Mouse (Mus musculus) heart, embryonic 15.5 days (tissue): ENCODE results near the gene Oaz1. TPM values are rescaled to one million over a fixed set of nuclear protein-coding genes. Genes with fewer than 3 reads are reported as not detected.

Source experiments
- ATAC-seq: fragments of 200-750 bp; cut with Nextera tagmentation; replicated peaks from 2 replicates; pipeline ENCODE4 v1.8.0; 2017; ENCODE audit warnings: low read depth, moderate TSS enrichment; ENCODE audit not compliant: insufficient number of reproducible peaks, insufficient read depth, low FRiP score
- H3K27ac ChIP-seq: fragments of 300-500 bp; sonication (generic); 2 replicates; pipeline ENCODE4 v1.5.1; 2015; ENCODE audit warnings: mild to moderate bottlenecking, inconsistent platforms
- H3K27me3 ChIP-seq: fragments of 300-500 bp; sonication (generic); 2 replicates; pipeline ENCODE4 v1.6.1; 2015; ENCODE audit warnings: inconsistent platforms
- H3K36me3 ChIP-seq: fragments of 300-500 bp; sonication (generic); 2 replicates; pipeline ENCODE4 v1.6.1; 2015; ENCODE audit warnings: mild to moderate bottlenecking, inconsistent platforms
- H3K4me1 ChIP-seq: fragments of 300-500 bp; sonication (generic); replicated peaks from 2 replicates; pipeline ENCODE4 v1.6.1; 2015; ENCODE audit warnings: inconsistent platforms
- H3K4me2 ChIP-seq: fragments of 300-500 bp; sonication (generic); 2 replicates; pipeline ENCODE4 v1.6.1; 2015; ENCODE audit warnings: inconsistent platforms, mild to moderate bottlenecking, moderate library complexity
- H3K4me3 ChIP-seq: fragments of 300-500 bp; sonication (generic); 2 replicates; pipeline ENCODE4 v1.5.1; 2015; ENCODE audit warnings: mild to moderate bottlenecking, inconsistent platforms
- H3K9ac ChIP-seq: fragments of 300-500 bp; sonication (generic); 2 replicates; pipeline ENCODE4 v1.6.1; 2015; ENCODE audit warnings: mild to moderate bottlenecking, inconsistent platforms
- H3K9me3 ChIP-seq: fragments of 300-500 bp; sonication (generic); replicated peaks from 2 replicates; pipeline ENCODE4 v1.6.1; 2016; ENCODE audit warnings: inconsistent platforms
- WGBS: fragments of 180-500 bp; shearing (Covaris S2); methylation state at CpG from one replicate; pipeline ENCODE4 v1.1.7; 2015; ENCODE audit warnings: mixed read lengths; 5-methylcytosine and 5-hydroxymethylcytosine counted together
- polyA plus RNA-seq: library from polyadenylated mRNA; unstranded; fragments of >200 nt; fragmentation: Nextera tagmentation; extraction: Ambion mirVana; gene quantifications from 2 replicates; pipeline ENCODE4 v1.2.1, GENCODE M21; 2015

Gene Oaz1
- polyA plus RNA-seq, 1 experiment from 2014 or later, result 1,772 TPM

DNA sequence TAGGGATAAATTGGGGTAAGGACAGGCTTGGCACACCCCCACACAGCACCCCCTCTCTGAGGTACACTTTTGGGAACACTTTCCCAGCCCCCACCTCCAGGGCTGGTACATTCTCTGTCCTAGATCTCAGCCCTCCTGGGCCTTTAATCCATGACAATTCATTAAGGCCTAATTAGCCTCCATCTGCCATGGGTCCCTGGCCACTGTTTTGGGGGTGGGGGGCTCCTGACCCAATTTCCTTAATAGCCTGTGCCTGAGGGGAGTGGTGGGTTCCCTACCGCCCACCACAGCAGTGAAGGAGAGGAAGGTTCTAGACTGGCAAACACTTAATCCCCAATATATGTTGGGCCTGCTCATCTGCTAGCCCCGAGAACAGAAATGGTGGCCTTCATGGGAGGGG, 15.2 kb downstream of the Oaz1 start:
- Histone ChIP-seq H3K36me3 (no peaks in the 10 kb centered on the region), H3K9ac (no peak overlapping the region), H3K4me2 (no peak overlapping the region), H3K9me3 (no peaks in the 10 kb centered on the region), H3K4me1 (peaks cover 42% of the 10 kb centered on the region), H3K4me3 (no peak overlapping the region), H3K27ac (no peak overlapping the region), H3K27me3 (peaks cover 55% of the 10 kb centered on the region)
- WGBS, result 75% methylated on average over 2 of the region's 2 CpGs
- no peak for ATAC-seq

DNA sequence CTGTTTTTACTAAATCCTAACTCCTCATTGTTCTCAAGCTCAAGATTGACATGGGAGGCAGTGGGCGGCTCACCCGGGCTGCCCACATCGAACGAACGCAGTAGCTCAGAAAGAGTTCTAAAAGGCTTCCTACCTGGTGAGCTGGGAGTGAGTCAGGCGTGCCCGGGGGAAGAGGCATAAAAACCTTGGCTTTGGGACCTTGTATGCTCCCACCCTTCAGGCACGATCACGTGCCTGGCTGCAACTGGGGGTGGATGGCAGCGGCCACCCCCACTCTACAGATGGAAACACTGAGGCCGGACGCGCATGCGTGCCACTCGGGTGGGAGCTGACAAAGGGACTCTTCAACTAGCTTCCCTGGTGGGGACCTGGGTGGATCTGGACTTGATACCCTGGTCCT, 15.9 kb downstream of the Oaz1 start:
- H3K9me3 ChIP-seq, result no peaks in the 10 kb centered on the region
- ATAC-seq, result no peak
- H3K36me3 ChIP-seq, result no peaks in the 10 kb centered on the region
- H3K27me3 ChIP-seq, result peaks cover 50% of the 10 kb centered on the region
- H3K4me3 ChIP-seq, result no peak overlapping the region
- 78% methylated on average over 15 of the region's 15 CpGs for WGBS
- no peak overlapping the region for H3K9ac ChIP-seq
- H3K4me1 ChIP-seq, result peaks cover 36% of the 10 kb centered on the region
- H3K27ac ChIP-seq, result no peak overlapping the region
- no peak overlapping the region for H3K4me2 ChIP-seq

DNA sequence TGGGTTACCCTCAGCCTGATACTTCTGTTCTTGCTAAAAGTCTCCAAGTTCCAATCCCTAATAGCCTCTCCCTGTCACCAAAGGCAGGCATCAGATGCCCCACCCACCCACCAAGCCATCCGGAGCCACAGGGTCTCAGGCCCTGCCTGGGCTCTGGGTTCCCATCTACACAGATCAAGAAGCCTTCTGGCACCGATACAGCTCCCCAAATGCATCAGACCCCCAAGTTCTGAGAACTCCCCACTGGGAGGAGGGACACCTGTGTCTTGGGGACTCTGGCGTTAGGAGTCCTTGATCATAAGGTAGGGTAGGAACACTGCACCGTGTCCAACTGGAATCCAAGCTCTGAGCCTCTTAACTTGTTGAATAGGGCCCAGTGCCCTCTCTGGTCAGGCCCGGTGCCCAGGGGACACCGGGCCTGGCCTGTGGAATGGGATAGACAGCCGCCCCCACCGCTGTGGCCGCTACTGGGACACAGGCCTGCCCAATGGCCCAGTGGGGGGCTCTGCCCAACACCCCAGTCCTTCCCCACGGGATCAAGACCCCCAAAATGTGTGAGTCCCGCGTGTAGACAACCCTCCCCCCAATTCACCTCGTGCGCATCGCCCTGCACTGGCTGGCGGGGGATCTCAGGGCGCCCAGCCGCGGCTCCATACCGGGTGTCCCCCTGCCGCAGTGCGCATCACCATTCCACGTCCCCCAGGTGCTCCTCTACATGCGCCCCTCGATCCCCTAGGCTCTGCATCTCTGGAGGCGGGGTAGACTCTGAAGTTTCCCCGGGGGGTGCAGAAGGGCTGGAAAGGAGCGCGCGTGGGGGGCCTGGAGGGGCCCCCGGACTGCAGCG, 16.9 kb downstream of the Oaz1 start:
- Histone ChIP-seq H3K27ac (no peak overlapping the region), H3K9ac (peak overlapping the region; percentile 41; the same call in 1 of the 2 replicates), H3K36me3 (no peaks in the 10 kb centered on the region), H3K9me3 (no peaks in the 10 kb centered on the region), H3K27me3 (peaks cover 50% of the 10 kb centered on the region), H3K4me3 (peak overlapping the region; percentile 50), H3K4me1 (peaks cover 28% of the 10 kb centered on the region), H3K4me2 (peak overlapping the region; percentile 85)
- WGBS, result 10% methylated on average over 32 of the region's 32 CpGs
- no peak for ATAC-seq

DNA sequence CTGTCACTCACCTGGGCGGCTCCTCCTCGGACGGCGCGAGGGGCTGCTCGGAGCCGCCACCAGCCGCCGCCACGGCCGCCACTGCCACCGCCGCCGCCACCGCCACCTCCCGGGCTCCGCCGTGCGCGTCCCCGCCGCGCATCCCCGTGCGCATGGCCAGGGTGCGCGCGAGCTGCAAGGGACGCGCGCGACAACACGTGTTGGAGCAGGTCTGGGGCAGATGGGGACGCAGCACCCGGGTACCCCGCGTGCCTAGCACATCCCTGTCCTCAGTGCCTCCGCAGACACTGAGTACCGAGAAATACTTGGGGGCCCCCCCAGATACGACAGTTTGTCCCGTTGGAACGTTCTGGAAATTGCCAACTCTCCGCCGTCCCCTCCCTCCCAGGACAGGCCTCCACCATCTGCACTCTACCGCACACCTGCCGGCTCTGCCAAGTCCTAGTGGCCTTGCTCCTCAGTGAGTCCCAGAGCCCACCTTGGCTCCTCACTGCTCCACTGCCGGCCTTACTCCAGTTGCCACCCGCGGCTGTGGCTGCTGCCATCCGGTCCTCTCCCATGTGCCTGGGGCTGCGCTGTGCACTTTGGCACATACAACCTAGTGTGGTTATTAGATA, 17.6 kb downstream of the Oaz1 start, which contains the start of gene Lingo3:
TSS of gene Lingo3 (minus strand) at position 109 of the 617 bp plus-strand sequence.
- peaks cover 50% of the 10 kb centered on the region for H3K27me3 ChIP-seq
- peaks cover 31% of the 10 kb centered on the region for H3K4me1 ChIP-seq
- no peaks in the 10 kb centered on the region for H3K36me3 ChIP-seq
- H3K4me3 ChIP-seq, result peak within 1 kb of the TSS; percentile 50
- H3K27ac ChIP-seq, result no peak within 1 kb of the TSS
- peak within 1 kb of the TSS; percentile 41; the same call in 1 of the 2 replicates for H3K9ac ChIP-seq
- WGBS, result 5% methylated on average over 51 of the region's 51 CpGs
- H3K9me3 ChIP-seq, result no peaks in the 10 kb centered on the region
- ATAC-seq, result no peak
- peak within 1 kb of the TSS; percentile 85 for H3K4me2 ChIP-seq

DNA sequence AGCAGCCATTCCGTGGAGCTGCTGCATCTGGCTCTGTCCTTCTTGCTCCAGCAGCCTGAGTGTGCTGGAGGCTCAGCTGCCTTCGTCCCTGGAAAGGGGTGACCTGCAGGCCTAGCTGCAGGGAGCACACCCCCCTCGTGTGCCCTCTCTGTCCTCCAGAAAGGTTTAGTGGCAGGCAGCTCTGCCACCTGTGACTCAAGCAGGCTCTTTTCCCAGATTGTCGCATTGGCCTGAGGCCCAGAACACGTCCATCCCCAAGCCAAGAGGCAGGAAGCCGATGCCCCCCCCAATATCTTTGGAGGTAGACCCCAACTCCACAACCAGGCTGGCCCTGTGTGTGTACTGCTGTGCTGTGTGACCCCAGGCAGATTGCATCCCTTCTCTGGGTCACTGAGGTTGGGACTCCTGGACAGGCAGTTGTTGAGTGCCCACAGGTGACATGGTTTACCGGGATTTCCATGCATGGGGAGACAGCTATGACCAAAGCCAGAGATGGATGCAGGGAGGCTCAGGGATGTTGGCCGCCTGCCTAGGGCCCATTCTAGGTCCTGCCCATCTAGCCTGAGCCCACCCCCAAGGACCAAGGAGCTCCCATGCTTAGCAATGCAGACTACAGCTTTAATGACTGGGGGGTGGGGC, 18.7 kb downstream of the Oaz1 start:
- 50% methylated on average over 8 of the region's 8 CpGs for WGBS
- no peak overlapping the region for H3K27ac ChIP-seq
- ATAC-seq, result no peak
- peaks cover 33% of the 10 kb centered on the region for H3K4me1 ChIP-seq
- no peak overlapping the region for H3K9ac ChIP-seq
- H3K4me2 ChIP-seq, result no peak overlapping the region
- H3K4me3 ChIP-seq, result no peak overlapping the region
- peaks cover 50% of the 10 kb centered on the region for H3K27me3 ChIP-seq
- H3K36me3 ChIP-seq, result no peaks in the 10 kb centered on the region
- H3K9me3 ChIP-seq, result no peaks in the 10 kb centered on the region

DNA sequence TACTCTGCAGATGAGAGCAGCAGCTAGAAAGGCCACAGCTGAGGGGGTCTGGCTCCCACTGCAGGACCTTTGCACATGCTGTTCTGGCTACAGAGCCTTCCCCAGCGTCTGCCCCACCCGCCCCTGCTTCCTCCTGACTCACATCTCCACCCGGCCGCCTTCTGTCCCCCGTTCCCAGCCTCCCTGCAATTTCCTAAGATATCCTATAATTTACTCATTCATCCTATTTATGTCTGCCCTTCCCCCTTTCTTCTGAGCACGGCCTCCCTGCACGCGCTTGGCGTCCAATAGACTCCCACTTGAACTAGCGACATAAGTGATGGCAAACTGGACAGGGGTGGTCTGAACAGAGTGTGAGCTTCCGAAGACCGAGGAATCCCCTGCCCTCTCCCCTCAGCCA, 19.3 kb downstream of the Oaz1 start:
- H3K4me3 ChIP-seq, result no peak overlapping the region
- ATAC-seq, result no peak
- peaks cover 47% of the 10 kb centered on the region for H3K27me3 ChIP-seq
- H3K27ac ChIP-seq, result no peak overlapping the region
- H3K9me3 ChIP-seq, result no peaks in the 10 kb centered on the region
- H3K4me2 ChIP-seq, result no peak overlapping the region
- H3K36me3 ChIP-seq, result no peaks in the 10 kb centered on the region
- WGBS, result 65% methylated on average over 12 of the region's 12 CpGs
- H3K9ac ChIP-seq, result no peak overlapping the region
- peaks cover 33% of the 10 kb centered on the region for H3K4me1 ChIP-seq

DNA sequence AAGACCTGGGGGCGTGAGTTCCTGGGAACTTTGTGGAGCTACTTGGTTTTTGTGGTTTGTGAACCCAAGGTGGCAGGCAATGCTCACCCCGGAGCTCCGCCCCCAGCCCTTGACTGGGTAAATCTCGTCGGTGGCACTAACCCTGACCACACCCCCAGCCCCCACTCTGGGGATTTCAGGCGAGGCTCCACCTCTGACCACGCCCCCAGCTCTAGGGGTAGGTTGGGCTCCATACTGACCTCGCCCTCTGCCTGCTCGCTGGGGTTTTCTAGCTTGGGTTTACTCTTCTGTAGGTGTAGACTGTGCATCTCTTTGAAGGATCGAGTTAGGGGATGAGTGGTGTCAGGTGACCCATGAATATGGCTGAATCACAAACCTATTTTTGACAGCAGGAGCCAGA, 22.1 kb downstream of the Oaz1 start:
- WGBS, result 12% methylated on average over 10 of the region's 10 CpGs

DNA sequence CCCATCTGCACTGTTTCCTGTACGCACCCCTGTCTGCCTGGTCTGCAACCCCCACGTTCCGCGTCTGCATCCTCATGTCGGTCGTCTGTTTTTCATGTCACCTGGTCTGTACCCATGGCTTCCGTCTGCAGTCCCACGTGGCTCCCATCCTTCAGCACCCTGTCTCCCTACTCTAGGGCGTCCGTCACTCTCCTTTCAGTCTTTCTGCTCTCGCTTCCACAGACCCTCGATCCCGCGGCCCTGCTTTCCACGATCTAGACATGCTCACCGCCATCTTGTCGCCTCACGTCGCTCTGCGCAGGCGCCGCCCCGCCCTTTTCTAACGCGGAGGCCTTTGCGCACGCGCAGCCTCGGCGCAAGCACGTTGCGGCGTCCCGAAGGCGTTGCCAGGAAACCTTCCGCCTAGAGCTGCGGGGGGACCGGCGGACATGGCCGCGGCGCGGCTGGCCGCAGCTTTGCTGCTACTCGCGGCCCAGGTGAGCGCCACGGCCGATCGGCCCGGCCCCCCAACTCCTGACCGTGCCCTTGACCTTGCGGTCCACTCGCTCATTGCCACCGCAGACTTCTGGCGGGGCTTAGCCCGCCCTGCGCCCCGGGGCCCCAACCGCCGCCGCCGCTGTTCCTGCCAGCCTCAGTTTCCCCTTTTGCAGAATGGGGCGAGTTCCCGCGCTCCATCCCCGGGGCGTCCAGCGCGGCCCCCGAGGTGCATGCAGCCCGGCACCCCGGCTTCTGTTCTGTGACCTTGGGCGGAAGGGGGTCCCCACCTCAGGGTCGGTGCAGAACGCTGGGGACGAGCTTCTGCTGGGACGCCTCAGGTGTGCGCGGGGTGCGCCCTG, 28.7 kb downstream of the Oaz1 start, which contains the start of the genes Lsm7 and Sppl2b:
TSS of gene Lsm7 (minus strand) at position 297 of the 836 bp plus-strand sequence.
TSS of gene Sppl2b (plus strand) at position 363 of the 836 bp plus-strand sequence.
- no peaks in the 10 kb centered on the region for H3K9me3 ChIP-seq
- H3K4me2 ChIP-seq, result peak within 1 kb of the TSS; percentile 99
- H3K36me3 ChIP-seq, result peaks cover 21% of the 10 kb centered on the region
- H3K4me1 ChIP-seq, result peaks cover 26% of the 10 kb centered on the region
- peak within 1 kb of the TSS; percentile 85 for H3K9ac ChIP-seq
- peak; percentile 85 for ATAC-seq
- peak within 1 kb of the TSS; percentile 76 for H3K4me3 ChIP-seq
- no peaks in the 10 kb centered on the region for H3K27me3 ChIP-seq
- H3K27ac ChIP-seq, result peak within 1 kb of the TSS; percentile 42
- under 1% methylated on average over 80 of the region's 81 CpGs for WGBS

More for the DNA sequence above, 22.1 kb downstream of the Oaz1 start:
- Histone ChIP-seq H3K4me2 (no peak overlapping the region), H3K9ac (no peak overlapping the region), H3K27me3 (peaks cover 23% of the 10 kb centered on the region), H3K27ac (no peak overlapping the region), H3K9me3 (no peaks in the 10 kb centered on the region), H3K4me3 (no peak overlapping the region), H3K36me3 (peaks cover 20% of the 10 kb centered on the region), H3K4me1 (peaks cover 33% of the 10 kb centered on the region)
- ATAC-seq, result no peak; the same call in 1 of the 2 replicates

DNA sequence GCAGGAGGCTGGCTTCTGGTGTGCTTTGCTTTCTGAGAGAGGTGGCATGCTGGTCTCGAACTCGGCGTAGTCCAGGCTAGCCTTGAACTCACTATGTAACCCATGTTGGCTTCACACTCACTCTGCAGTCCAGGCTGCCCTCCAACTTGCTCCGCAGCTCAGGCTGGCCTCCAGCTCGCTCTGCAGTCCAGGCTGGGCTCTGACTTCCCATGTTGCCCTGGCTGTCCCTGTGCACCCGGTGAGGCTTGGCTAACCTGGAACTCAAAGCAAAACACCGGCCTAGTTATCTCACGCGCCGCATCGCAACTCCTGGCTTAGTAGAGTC, 29.3 kb downstream of the Oaz1 start:
- ATAC-seq, result no peak
- H3K27ac ChIP-seq, result peak overlapping the region; percentile 24

DNA sequence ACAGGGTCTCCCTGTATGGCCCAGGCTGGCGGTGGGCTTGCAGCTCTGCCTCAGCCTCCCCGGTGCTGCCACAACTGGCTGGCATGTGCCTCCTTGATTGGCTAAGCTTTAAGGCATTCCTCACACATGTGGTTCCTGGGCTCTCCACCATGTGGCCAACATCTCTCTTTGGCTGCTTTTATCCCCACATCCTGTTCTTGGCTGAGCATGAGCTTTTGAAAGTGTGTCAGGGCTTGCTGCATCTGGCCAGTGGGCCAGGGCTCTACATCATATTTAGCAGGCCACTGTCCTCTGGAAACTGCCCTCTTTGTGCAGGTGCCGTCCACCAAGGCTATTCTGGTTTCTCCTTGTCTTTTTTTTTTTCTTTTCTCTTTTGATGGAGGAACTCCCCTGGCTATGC, 29.8 kb downstream of the Oaz1 start:
- no peak for ATAC-seq
- 53% methylated on average over 3 of the region's 3 CpGs for WGBS
- Histone ChIP-seq H3K9ac (no peak overlapping the region), H3K27ac (no peak overlapping the region), H3K4me1 (peaks cover 26% of the 10 kb centered on the region), H3K4me3 (peak overlapping the region; percentile 76), H3K27me3 (no peaks in the 10 kb centered on the region), H3K4me2 (peak overlapping the region; percentile 99), H3K36me3 (peaks cover 19% of the 10 kb centered on the region), H3K9me3 (no peaks in the 10 kb centered on the region)

More for the DNA sequence above, 29.3 kb downstream of the Oaz1 start:
- Histone ChIP-seq H3K4me1 (peaks cover 26% of the 10 kb centered on the region), H3K4me3 (peak overlapping the region; percentile 76), H3K9ac (peak overlapping the region; percentile 85), H3K36me3 (peaks cover 21% of the 10 kb centered on the region), H3K4me2 (peak overlapping the region; percentile 99), H3K9me3 (no peaks in the 10 kb centered on the region), H3K27me3 (no peaks in the 10 kb centered on the region)
- WGBS, result 14% methylated on average over 11 of the region's 11 CpGs
